Mouse (Mus musculus) limb, embryonic 10.5 days (tissue): ENCODE results near the gene Tet3. TPM values are rescaled to one million over a fixed set of nuclear protein-coding genes. Genes with fewer than 3 reads are reported as not detected.
A peak's percentile ranks its signal among the peaks of the same experiment; 100 is the strongest.

Experiments
- DNase-seq: peaks from one replicate; pipeline ENCODE4 v3.0.0-alpha.2; 2017; ENCODE audit warnings: low spot score
- H3K27ac ChIP-seq: fragments of 300-500 bp; sonication (generic); 2 replicates; pipeline ENCODE4 v1.5.1; 2016; ENCODE audit warnings: mild to moderate bottlenecking
- H3K27me3 ChIP-seq: fragments of 300-500 bp; sonication (generic); 2 replicates; pipeline ENCODE4 v1.6.1; 2016; ENCODE audit warnings: low read depth, mild to moderate bottlenecking; ENCODE audit not compliant: poor library complexity, severe bottlenecking
- H3K36me3 ChIP-seq: fragments of 300-500 bp; sonication (generic); 2 replicates; pipeline ENCODE4 v1.6.1; 2016; ENCODE audit warnings: mild to moderate bottlenecking, moderate library complexity
- H3K4me1 ChIP-seq: fragments of 300-500 bp; sonication (generic); 2 replicates; pipeline ENCODE4 v1.6.1; 2016
- H3K4me3 ChIP-seq: fragments of 300-500 bp; sonication (generic); 2 replicates; pipeline ENCODE4 v1.5.1; 2016; ENCODE audit warnings: mild to moderate bottlenecking, moderate library complexity
- H3K9me3 ChIP-seq: fragments of 300-500 bp; sonication (generic); replicated peaks from 2 replicates; pipeline ENCODE4 v1.6.1; 2016; ENCODE audit warnings: mild to moderate bottlenecking
- WGBS: fragments of 180-500 bp; shearing (Covaris S2); methylation state at CpG from one replicate; pipeline ENCODE4 v1.1.7; 2016; 5-methylcytosine and 5-hydroxymethylcytosine counted together
- polyA plus RNA-seq: library from polyadenylated mRNA; unstranded; fragments of >200 nt; fragmentation: Nextera tagmentation; extraction: Ambion mirVana; gene quantifications from 2 replicates; pipeline ENCODE4 v1.2.1, GENCODE M21; 2016

Tet3 gene
- polyA plus RNA-seq, 1 experiment from 2014 or later: 42.7 TPM

GRCm38 (mm10) chr6:83327591-83328190, 131.2 kb downstream of the Tet3 start:
- H3K36me3 ChIP-seq: peaks cover 46% of the 10 kb centered on the region
- H3K27ac ChIP-seq: no peak overlapping the region
- no peak for DNase-seq
- WGBS: 90% methylated on average over 3 of the region's 3 CpGs
- H3K4me1 ChIP-seq: peaks cover 18% of the 10 kb centered on the region
- H3K9me3 ChIP-seq: no peaks in the 10 kb centered on the region
- no peak overlapping the region for H3K4me3 ChIP-seq
- no peaks in the 10 kb centered on the region for H3K27me3 ChIP-seq

GRCm38 (mm10) chr6:83326761-83327160, 132.1 kb downstream of the Tet3 start:
- H3K4me1 ChIP-seq: peaks cover 18% of the 10 kb centered on the region
- peak overlapping the region; percentile 99 for H3K4me3 ChIP-seq
- DNase-seq: no peak
- WGBS: 76% methylated on average over 6 of the region's 6 CpGs
- H3K9me3 ChIP-seq: no peaks in the 10 kb centered on the region
- H3K27ac ChIP-seq: no peak overlapping the region
- no peaks in the 10 kb centered on the region for H3K27me3 ChIP-seq
- peaks cover 37% of the 10 kb centered on the region for H3K36me3 ChIP-seq

GRCm38 (mm10) chr6:83326394-83326736, 132.5 kb downstream of the Tet3 start:
- H3K36me3 ChIP-seq: peaks cover 33% of the 10 kb centered on the region
- WGBS: 8% methylated on average over 6 of the region's 6 CpGs
- peak overlapping the region; percentile 97 for H3K27ac ChIP-seq
- H3K9me3 ChIP-seq: no peaks in the 10 kb centered on the region
- H3K27me3 ChIP-seq: no peaks in the 10 kb centered on the region
- DNase-seq: no peak
- H3K4me1 ChIP-seq: peaks cover 18% of the 10 kb centered on the region
- peak overlapping the region; percentile 99 for H3K4me3 ChIP-seq

- Histone ChIP-seq H3K4me1 (peaks cover 18% of the 10 kb centered on the region), H3K27me3 (no peaks in the 10 kb centered on the region), H3K9me3 (no peaks in the 10 kb centered on the region), H3K4me3 (peak within 1 kb of the TSS; percentile 99), H3K36me3 (peaks cover 27% of the 10 kb centered on the region), H3K27ac (peak within 1 kb of the TSS; percentile 97)
- 1% methylated on average over 64 of the region's 65 CpGs for WGBS
- peak; percentile 92 for DNase-seq
Measured at GRCm38 (mm10) chr6:83325525-83326393, 133.1 kb downstream of the Tet3 start, which contains the start of the genes Mthfd2 and Mob1a. TSS of gene Mthfd2 (minus strand) at chr6:83325908. TSS of gene Mob1a (plus strand) at chr6:83326016.

- Histone ChIP-seq H3K9me3 (no peaks in the 10 kb centered on the region), H3K4me3 (no peak overlapping the region), H3K4me1 (peaks cover 18% of the 10 kb centered on the region), H3K27me3 (no peaks in the 10 kb centered on the region), H3K27ac (no peak overlapping the region), H3K36me3 (peaks cover 8% of the 10 kb centered on the region)
- 68% methylated on average over 8 of the region's 8 CpGs for WGBS
- DNase-seq: no peak
Measured at GRCm38 (mm10) chr6:83323652-83324419, 135.0 kb downstream of the Tet3 start.

- DNase-seq: no peak
- H3K4me1 ChIP-seq: peaks cover 18% of the 10 kb centered on the region
- peaks cover 2% of the 10 kb centered on the region; the same call in 1 of the 2 replicates for H3K36me3 ChIP-seq
- no peak overlapping the region for H3K27ac ChIP-seq
- 69% methylated on average over 2 of the region's 2 CpGs for WGBS
- H3K4me3 ChIP-seq: no peak overlapping the region
- H3K9me3 ChIP-seq: no peaks in the 10 kb centered on the region
- H3K27me3 ChIP-seq: no peaks in the 10 kb centered on the region
Measured at GRCm38 (mm10) chr6:83322794-83323193, 136.1 kb downstream of the Tet3 start.

GRCm38 (mm10) chr6:83321927-83322326, 137.0 kb downstream of the Tet3 start:
- Histone ChIP-seq H3K36me3 (no peaks in the 10 kb centered on the region), H3K4me1 (peaks cover 15% of the 10 kb centered on the region), H3K4me3 (no peak overlapping the region), H3K9me3 (no peaks in the 10 kb centered on the region), H3K27ac (no peak overlapping the region), H3K27me3 (no peaks in the 10 kb centered on the region)
- no peak for DNase-seq
- WGBS: 67% methylated on average over 1 of the region's 1 CpGs

- Histone ChIP-seq H3K27me3 (no peaks in the 10 kb centered on the region), H3K9me3 (no peaks in the 10 kb centered on the region), H3K36me3 (peaks cover 20% of the 10 kb centered on the region), H3K4me1 (peaks cover 18% of the 10 kb centered on the region), H3K27ac (peak overlapping the region; percentile 95), H3K4me3 (peak overlapping the region; percentile 99)
- DNase-seq: peak; percentile 90
- under 1% methylated on average over 52 of the region's 52 CpGs for WGBS
Measured at GRCm38 (mm10) chr6:83317108-83317741, 141.7 kb downstream of the Tet3 start.

GRCm38 (mm10) chr6:83316022-83316421, 142.9 kb downstream of the Tet3 start:
- H3K4me1 ChIP-seq: peaks cover 18% of the 10 kb centered on the region
- WGBS: 6% methylated on average over 10 of the region's 10 CpGs

GRCm38 (mm10) chr6:83315293-83315692, 143.6 kb downstream of the Tet3 start:
- H3K4me1 ChIP-seq: peaks cover 18% of the 10 kb centered on the region
- no peak overlapping the region for H3K27ac ChIP-seq
- peaks cover 39% of the 10 kb centered on the region for H3K36me3 ChIP-seq
- H3K27me3 ChIP-seq: no peaks in the 10 kb centered on the region
- H3K4me3 ChIP-seq: peak overlapping the region; percentile 99; the same call in 1 of the 2 replicates
- DNase-seq: no peak
- H3K9me3 ChIP-seq: no peaks in the 10 kb centered on the region

More at GRCm38 (mm10) chr6:83316022-83316421, 142.9 kb downstream of the Tet3 start:
- peak overlapping the region; percentile 19; the same call in 1 of the 2 replicates for H3K27ac ChIP-seq
- H3K27me3 ChIP-seq: no peaks in the 10 kb centered on the region
- no peaks in the 10 kb centered on the region for H3K9me3 ChIP-seq
- DNase-seq: peak; percentile 74
- H3K36me3 ChIP-seq: peaks cover 32% of the 10 kb centered on the region
- H3K4me3 ChIP-seq: peak overlapping the region; percentile 99

- 92% methylated on average over 8 of the region's 8 CpGs for WGBS
- H3K4me3 ChIP-seq: no peak overlapping the region
Measured at GRCm38 (mm10) chr6:83312514-83312913, 146.4 kb downstream of the Tet3 start.

More at GRCm38 (mm10) chr6:83312514-83312913, 146.4 kb downstream of the Tet3 start:
- Histone ChIP-seq H3K27me3 (no peaks in the 10 kb centered on the region), H3K4me1 (peaks cover 18% of the 10 kb centered on the region), H3K27ac (no peak overlapping the region), H3K9me3 (no peaks in the 10 kb centered on the region), H3K36me3 (peaks cover 67% of the 10 kb centered on the region)
- DNase-seq: no peak
